Mouse (Mus musculus): Measurements from ENCODE around the gene Ofcc1. TPM values are rescaled to one million over a fixed set of nuclear protein-coding genes. Genes with fewer than 3 reads are reported as not detected.

Gene Ofcc1
- polyA plus RNA-seq, 1 experiment, result 0.05 TPM

- no peak for TF ChIP-seq POLR2A (IDR thresholded peaks at IDR 0.05; ENCODE audit: borderline replicate concordance, extremely low read depth, insufficient read depth, insufficient read length, poor library complexity, severe bottlenecking)
- TF ChIP-seq CTCF (IDR thresholded peaks at IDR 0.05; ENCODE audit: borderline replicate concordance, extremely low read depth, insufficient read depth, insufficient read length), result no peak
- DNase-seq (ENCODE audit: low read depth), result no peak
Observed at GRCm38 (mm10) chr13:40236356-40236755, 124.9 kb downstream of the Ofcc1 start.

GRCm38 (mm10) chr13:40208314-40208713, 152.9 kb downstream of the Ofcc1 start:
- peak; percentile 29 for DNase-seq (ENCODE audit: low read depth)
- no peak for TF ChIP-seq POLR2A (IDR thresholded peaks at IDR 0.05; ENCODE audit: borderline replicate concordance, extremely low read depth, insufficient read depth, insufficient read length, poor library complexity, severe bottlenecking)
- no peak for TF ChIP-seq CTCF (IDR thresholded peaks at IDR 0.05; ENCODE audit: borderline replicate concordance, extremely low read depth, insufficient read depth, insufficient read length)

- DNase-seq (ENCODE audit: low read depth), result no peak
- no peak for TF ChIP-seq CTCF (IDR thresholded peaks at IDR 0.05; ENCODE audit: borderline replicate concordance, extremely low read depth, insufficient read depth, insufficient read length)
Observed at GRCm38 (mm10) chr13:40181786-40182185, 179.5 kb downstream of the Ofcc1 start.

GRCm38 (mm10) chr13:40171775-40172174, 189.5 kb downstream of the Ofcc1 start:
- no peak for DNase-seq (ENCODE audit: low read depth)
- TF ChIP-seq POLR2A (IDR thresholded peaks at IDR 0.05; ENCODE audit: borderline replicate concordance, extremely low read depth, insufficient read depth, insufficient read length, poor library complexity, severe bottlenecking) (no peak), CTCF (IDR thresholded peaks at IDR 0.05; ENCODE audit: borderline replicate concordance, extremely low read depth, insufficient read depth, insufficient read length) (no peak)

- peak; percentile 6 for DNase-seq (ENCODE audit: low read depth)
- TF ChIP-seq POLR2A (IDR thresholded peaks at IDR 0.05; ENCODE audit: borderline replicate concordance, extremely low read depth, insufficient read depth, insufficient read length, poor library complexity, severe bottlenecking) (no peak), CTCF (IDR thresholded peaks at IDR 0.05; ENCODE audit: borderline replicate concordance, extremely low read depth, insufficient read depth, insufficient read length) (no peak)
Observed at GRCm38 (mm10) chr13:40167871-40168270, 193.4 kb downstream of the Ofcc1 start.

- no peak for TF ChIP-seq CTCF (IDR thresholded peaks at IDR 0.05; ENCODE audit: borderline replicate concordance, extremely low read depth, insufficient read depth, insufficient read length)
- peak; percentile 65 for DNase-seq (ENCODE audit: low read depth)
Observed at GRCm38 (mm10) chr13:40155466-40155865, 205.8 kb downstream of the Ofcc1 start.

- no peak for TF ChIP-seq POLR2A (IDR thresholded peaks at IDR 0.05; ENCODE audit: borderline replicate concordance, extremely low read depth, insufficient read depth, insufficient read length, poor library complexity, severe bottlenecking)
- TF ChIP-seq CTCF (IDR thresholded peaks at IDR 0.05; ENCODE audit: borderline replicate concordance, extremely low read depth, insufficient read depth, insufficient read length), result no peak
- no peak for DNase-seq (ENCODE audit: low read depth)
Observed at GRCm38 (mm10) chr13:40139906-40140305, 221.3 kb downstream of the Ofcc1 start.

- no peak for DNase-seq (ENCODE audit: low read depth)
Observed at GRCm38 (mm10) chr13:40136096-40136495, 225.2 kb downstream of the Ofcc1 start.

GRCm38 (mm10) chr13:40135670-40136069, 225.6 kb downstream of the Ofcc1 start:
- TF ChIP-seq CTCF (IDR thresholded peaks at IDR 0.05; ENCODE audit: borderline replicate concordance, extremely low read depth, insufficient read depth, insufficient read length) (no peak), POLR2A (IDR thresholded peaks at IDR 0.05; ENCODE audit: borderline replicate concordance, extremely low read depth, insufficient read depth, insufficient read length, poor library complexity, severe bottlenecking) (no peak)
- peak; percentile 54 for DNase-seq (ENCODE audit: low read depth)

More at GRCm38 (mm10) chr13:40136096-40136495, 225.2 kb downstream of the Ofcc1 start:
- no peak for TF ChIP-seq CTCF (IDR thresholded peaks at IDR 0.05; ENCODE audit: borderline replicate concordance, extremely low read depth, insufficient read depth, insufficient read length)
- no peak for TF ChIP-seq POLR2A (IDR thresholded peaks at IDR 0.05; ENCODE audit: borderline replicate concordance, extremely low read depth, insufficient read depth, insufficient read length, poor library complexity, severe bottlenecking)

- TF ChIP-seq POLR2A (IDR thresholded peaks at IDR 0.05; ENCODE audit: borderline replicate concordance, extremely low read depth, insufficient read depth, insufficient read length, poor library complexity, severe bottlenecking) (no peak), CTCF (IDR thresholded peaks at IDR 0.05; ENCODE audit: borderline replicate concordance, extremely low read depth, insufficient read depth, insufficient read length) (no peak)
- DNase-seq (ENCODE audit: low read depth), result no peak
Observed at GRCm38 (mm10) chr13:40123868-40124267, 237.4 kb downstream of the Ofcc1 start.

- TF ChIP-seq POLR2A (IDR thresholded peaks at IDR 0.05; ENCODE audit: borderline replicate concordance, extremely low read depth, insufficient read depth, insufficient read length, poor library complexity, severe bottlenecking), result no peak
- no peak for TF ChIP-seq CTCF (IDR thresholded peaks at IDR 0.05; ENCODE audit: borderline replicate concordance, extremely low read depth, insufficient read depth, insufficient read length)
- peak; percentile 13 for DNase-seq (ENCODE audit: low read depth)
Observed at GRCm38 (mm10) chr13:40112336-40112735, 248.9 kb downstream of the Ofcc1 start.

- DNase-seq (ENCODE audit: low read depth), result no peak
- TF ChIP-seq CTCF (IDR thresholded peaks at IDR 0.05; ENCODE audit: borderline replicate concordance, extremely low read depth, insufficient read depth, insufficient read length) (no peak), POLR2A (IDR thresholded peaks at IDR 0.05; ENCODE audit: borderline replicate concordance, extremely low read depth, insufficient read depth, insufficient read length, poor library complexity, severe bottlenecking) (no peak)
Observed at GRCm38 (mm10) chr13:40076236-40076635, 285.0 kb downstream of the Ofcc1 start.
